Mouse (Mus musculus) limb, embryonic 14.5 days (tissue): ENCODE measurements at regions not wholly inside any gene's neighbourhood (a gene's known extent, or its start where the extent isn't known, plus 50 kb on each side); places are given as distances from the start of the nearest gene placed in this dataset.

Source experiments
- ATAC-seq: fragments of 200-750 bp; cut with Nextera tagmentation; 2 replicates; pipeline ENCODE4 v1.8.0; 2017; ENCODE audit warnings: low read depth, moderate number of reproducible peaks, moderate TSS enrichment; ENCODE audit not compliant: low FRiP score
- DNase-seq: peaks from one replicate; pipeline ENCODE4 v3.0.0-alpha.2; 2015; ENCODE audit warnings: low spot score
- H3K27ac ChIP-seq: fragments of 300-500 bp; sonication (generic); replicated peaks from 2 replicates; pipeline ENCODE4 v1.5.1; 2014; ENCODE audit warnings: low read depth, mild to moderate bottlenecking, low read length, moderate library complexity, mixed read lengths
- H3K27me3 ChIP-seq: fragments of 300-500 bp; sonication (generic); 2 replicates; pipeline ENCODE4 v1.6.1; 2014; ENCODE audit warnings: low read length, mixed read lengths; ENCODE audit not compliant: control insufficient read depth, insufficient read depth
- H3K36me3 ChIP-seq: fragments of 300-500 bp; sonication (generic); 2 replicates; pipeline ENCODE4 v1.6.1; 2014; ENCODE audit warnings: mild to moderate bottlenecking, low read length, moderate library complexity, mixed read lengths; ENCODE audit not compliant: control insufficient read depth, insufficient read depth
- H3K4me1 ChIP-seq: fragments of 300-500 bp; sonication (generic); 2 replicates; pipeline ENCODE4 v1.6.1; 2014; ENCODE audit warnings: antibody characterized with exemption, low read length, mixed read lengths; ENCODE audit not compliant: control insufficient read depth, insufficient read depth
- H3K4me2 ChIP-seq: fragments of 300-500 bp; sonication (generic); replicated peaks from 2 replicates; pipeline ENCODE4 v1.6.1; 2014; ENCODE audit warnings: low read depth, mild to moderate bottlenecking, low read length, moderate library complexity; ENCODE audit not compliant: severe bottlenecking
- H3K4me3 ChIP-seq: fragments of 300-500 bp; sonication (generic); replicated peaks from 2 replicates; pipeline ENCODE4 v1.5.1; 2014; ENCODE audit warnings: low read length
- H3K9ac ChIP-seq: fragments of 300-500 bp; sonication (generic); 2 replicates; pipeline ENCODE4 v1.6.1; 2014; ENCODE audit warnings: mild to moderate bottlenecking, low read depth, low read length, moderate library complexity; ENCODE audit not compliant: severe bottlenecking
- H3K9me3 ChIP-seq: fragments of 300-500 bp; sonication (generic); 2 replicates; pipeline ENCODE4 v1.6.1; 2016; ENCODE audit warnings: low read length; ENCODE audit not compliant: control insufficient read depth
- POLR2A ChIP-seq: fragments of 200-500 bp; IDR thresholded peaks from 2 replicates; pipeline ENCODE4 v1.8.0; 2012; ENCODE audit warnings: inconsistent platforms, mild to moderate bottlenecking, moderate library complexity, borderline replicate concordance; ENCODE audit not compliant: insufficient read depth, insufficient read length; ENCODE audit errors: extremely low read depth
- WGBS: fragments of 180-500 bp; shearing (Covaris S2); extraction: QIAGEN DNeasy Blood & Tissue Kit; methylation state at CpG from one replicate; pipeline ENCODE4 v1.1.7; 2014; 5-methylcytosine and 5-hydroxymethylcytosine counted together

- ATAC-seq, result no peak
- TF ChIP-seq POLR2A, result no peak
These were observed 188.7 kb downstream of the Faxc start for GRCm38 (mm10) chr4:22119877-22120276.

DNA sequence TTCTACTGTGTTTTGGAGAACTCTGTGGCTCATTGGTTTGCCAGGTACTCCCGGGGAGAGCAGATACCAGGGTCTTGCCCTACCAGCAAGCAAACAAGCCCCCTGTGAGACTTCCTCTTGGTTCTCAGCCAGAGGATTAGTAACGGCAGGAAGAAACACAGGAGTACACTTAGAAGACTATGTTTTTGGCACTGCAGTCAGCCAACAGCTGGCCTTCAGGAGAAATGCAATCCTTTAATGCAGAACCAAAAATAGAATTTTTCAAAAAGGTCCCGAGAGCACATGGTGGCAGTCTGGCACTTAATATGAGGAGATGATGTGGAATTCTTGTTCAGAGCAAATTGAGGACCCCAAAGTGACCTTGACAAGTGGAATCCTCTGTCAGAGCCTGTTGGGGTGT, 189.8 kb downstream of the Faxc start:
- 14% methylated on average over 3 of the region's 3 CpGs for WGBS
- no peak for TF ChIP-seq POLR2A
- Histone ChIP-seq H3K9ac (no peak overlapping the region), H3K4me3 (no peak overlapping the region), H3K36me3 (no peaks in the 10 kb centered on the region), H3K27ac (no peak overlapping the region; the same call in 1 of the 2 replicates), H3K9me3 (no peaks in the 10 kb centered on the region), H3K4me1 (peaks cover 6% of the 10 kb centered on the region; the same call in 1 of the 2 replicates), H3K27me3 (no peaks in the 10 kb centered on the region), H3K4me2 (no peak overlapping the region)
- ATAC-seq (peak; percentile 79; the same call in 1 of the 2 replicates), DNase-seq (peak; percentile 48)

More at GRCm38 (mm10) chr4:22119877-22120276, 188.7 kb downstream of the Faxc start:
- Histone ChIP-seq H3K4me3 (no peak overlapping the region), H3K9ac (no peak overlapping the region), H3K27ac (no peak overlapping the region), H3K27me3 (no peaks in the 10 kb centered on the region), H3K4me1 (peaks cover 6% of the 10 kb centered on the region; the same call in 1 of the 2 replicates), H3K9me3 (no peaks in the 10 kb centered on the region), H3K36me3 (no peaks in the 10 kb centered on the region), H3K4me2 (no peak overlapping the region)
- DNase-seq, result no peak
- 35% methylated on average over 3 of the region's 3 CpGs for WGBS

- Histone ChIP-seq H3K27ac (no peak overlapping the region), H3K27me3 (no peaks in the 10 kb centered on the region), H3K36me3 (no peaks in the 10 kb centered on the region), H3K9me3 (no peaks in the 10 kb centered on the region), H3K4me2 (no peak overlapping the region), H3K9ac (no peak overlapping the region), H3K4me1 (peaks cover 6% of the 10 kb centered on the region; the same call in 1 of the 2 replicates), H3K4me3 (no peak overlapping the region)
- DNase-seq (no peak), ATAC-seq (0 out of 2 replicates have a peak, but pooled peaks have one; percentile 8)
- no peak for TF ChIP-seq POLR2A
- 65% methylated on average over 2 of the region's 2 CpGs for WGBS
These were observed 190.3 kb downstream of the Faxc start for GRCm38 (mm10) chr4:22121397-22121796.

GRCm38 (mm10) chr4:22124836-22125235, 193.7 kb downstream of the Faxc start:
- H3K9ac ChIP-seq, result no peak overlapping the region
- ATAC-seq, result no peak
- no peaks in the 10 kb centered on the region for H3K9me3 ChIP-seq
- H3K4me1 ChIP-seq, result peaks cover 5% of the 10 kb centered on the region; the same call in 1 of the 2 replicates
- H3K27ac ChIP-seq, result no peak overlapping the region
- H3K4me3 ChIP-seq, result no peak overlapping the region
- H3K4me2 ChIP-seq, result no peak overlapping the region
- H3K36me3 ChIP-seq, result no peaks in the 10 kb centered on the region
- H3K27me3 ChIP-seq, result no peaks in the 10 kb centered on the region
- no peak for TF ChIP-seq POLR2A
- 86% methylated on average over 6 of the region's 6 CpGs for WGBS
- DNase-seq, result no peak

- Histone ChIP-seq H3K36me3 (no peaks in the 10 kb centered on the region), H3K9ac (no peak overlapping the region), H3K9me3 (no peaks in the 10 kb centered on the region), H3K27me3 (no peaks in the 10 kb centered on the region), H3K4me2 (no peak overlapping the region), H3K4me1 (no peaks in the 10 kb centered on the region), H3K4me3 (no peak overlapping the region), H3K27ac (no peak overlapping the region)
- ATAC-seq (no peak), DNase-seq (no peak)
- WGBS, result 47% methylated on average over 8 of the region's 8 CpGs
- TF ChIP-seq POLR2A, result no peak
These were observed 199.4 kb downstream of the Faxc start for GRCm38 (mm10) chr4:22130511-22130910.
